Mouse (Mus musculus) stomach, postnatal 0 days (tissue): ENCODE results near the gene Npvf. TPM values are rescaled to one million over a fixed set of nuclear protein-coding genes. Genes with fewer than 3 reads are reported as not detected.

ENCODE experiments used
- ATAC-seq: fragments of 200-750 bp; cut with Nextera tagmentation; 2 replicates; pipeline ENCODE4 v1.8.0; 2017; ENCODE audit not compliant: low FRiP score, low TSS enrichment
- DNase-seq: peaks from one replicate; pipeline ENCODE4 v3.0.0-alpha.2; 2016; ENCODE audit warnings: low spot score
- H3K27ac ChIP-seq: fragments of 300-500 bp; sonication (generic); replicated peaks from 2 replicates; pipeline ENCODE4 v1.5.1; 2014; ENCODE audit warnings: mild to moderate bottlenecking, control low read depth
- H3K27me3 ChIP-seq: fragments of 300-500 bp; sonication (generic); 2 replicates; pipeline ENCODE4 v1.6.1; 2014; ENCODE audit warnings: low read length; ENCODE audit not compliant: control insufficient read depth, insufficient read depth
- H3K36me3 ChIP-seq: fragments of 300-500 bp; sonication (generic); 2 replicates; pipeline ENCODE4 v1.6.1; 2014; ENCODE audit warnings: low read length, mixed read lengths; ENCODE audit not compliant: control insufficient read depth, insufficient read depth
- H3K4me1 ChIP-seq: fragments of 300-500 bp; sonication (generic); replicated peaks from 2 replicates; pipeline ENCODE4 v1.6.1; 2014; ENCODE audit warnings: antibody characterized with exemption; ENCODE audit not compliant: control insufficient read depth, insufficient read depth
- H3K4me2 ChIP-seq: fragments of 300-500 bp; sonication (generic); replicated peaks from 2 replicates; pipeline ENCODE4 v1.6.1; 2014; ENCODE audit warnings: low read depth, mild to moderate bottlenecking, control low read depth, moderate library complexity
- H3K4me3 ChIP-seq: fragments of 300-500 bp; sonication (generic); 2 replicates; pipeline ENCODE4 v1.5.1; 2014; ENCODE audit warnings: low read depth, low read length, control low read depth
- H3K9ac ChIP-seq: fragments of 300-500 bp; sonication (generic); 2 replicates; pipeline ENCODE4 v1.6.1; 2014; ENCODE audit warnings: mild to moderate bottlenecking, low read length, control low read depth, mixed read lengths
- H3K9me3 ChIP-seq: fragments of 300-500 bp; sonication (generic); 2 replicates; pipeline ENCODE4 v1.6.1; 2016; ENCODE audit warnings: low read length; ENCODE audit not compliant: control insufficient read depth
- CTCF ChIP-seq: IDR thresholded peaks from 2 replicates; pipeline ENCODE4 v1.5.1; 2016; ENCODE audit warnings: antibody characterized with exemption, low read depth, mild to moderate bottlenecking, moderate library complexity
- EP300 ChIP-seq: optimal IDR thresholded peaks from 2 replicates; pipeline ENCODE3; 2016; ENCODE audit warnings: antibody characterized with exemption
- WGBS: fragments of 180-500 bp; shearing (Covaris S2); extraction: QIAGEN DNeasy Blood & Tissue Kit; methylation state at CpG from one replicate; pipeline ENCODE4 v1.1.7; 2014; 5-methylcytosine and 5-hydroxymethylcytosine counted together
- polyA plus RNA-seq: library from polyadenylated mRNA; unstranded; fragments of >200 nt; fragmentation: Nextera tagmentation; extraction: Ambion mirVana; gene quantifications from 2 replicates; pipeline ENCODE4 v1.2.1, GENCODE M21; 2015

Gene Npvf
- polyA plus RNA-seq, 1 experiment from 2014 or later = not detected

DNA sequence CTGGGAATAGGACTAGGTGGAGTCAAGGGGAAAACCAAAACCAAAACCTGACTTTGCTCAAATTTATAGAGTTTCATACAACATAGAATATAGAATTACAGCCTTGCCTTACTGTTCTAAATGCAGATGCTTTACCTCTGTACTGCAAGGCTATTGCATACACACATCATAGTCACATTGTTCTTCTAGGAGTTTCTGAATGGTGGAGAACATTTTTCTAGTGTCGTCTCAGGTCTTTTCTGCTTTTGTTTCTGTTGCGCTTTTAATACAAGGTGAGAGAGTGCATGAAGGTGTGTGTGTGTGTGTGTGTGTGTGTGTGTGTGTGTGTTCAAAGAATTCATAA is 25.2 kb upstream of the Npvf start:
- Histone ChIP-seq H3K36me3 (no peaks in the 10 kb centered on the region), H3K9me3 (no peaks in the 10 kb centered on the region), H3K4me3 (no peak overlapping the region), H3K4me1 (no peaks in the 10 kb centered on the region), H3K9ac (no peak overlapping the region), H3K4me2 (no peak overlapping the region), H3K27ac (no peak overlapping the region), H3K27me3 (no peaks in the 10 kb centered on the region)
- 89% methylated on average over 2 of the region's 2 CpGs for WGBS
- TF ChIP-seq EP300 (no peak), CTCF (no peak)
- DNase-seq = no peak
- ATAC-seq = no peak

DNA sequence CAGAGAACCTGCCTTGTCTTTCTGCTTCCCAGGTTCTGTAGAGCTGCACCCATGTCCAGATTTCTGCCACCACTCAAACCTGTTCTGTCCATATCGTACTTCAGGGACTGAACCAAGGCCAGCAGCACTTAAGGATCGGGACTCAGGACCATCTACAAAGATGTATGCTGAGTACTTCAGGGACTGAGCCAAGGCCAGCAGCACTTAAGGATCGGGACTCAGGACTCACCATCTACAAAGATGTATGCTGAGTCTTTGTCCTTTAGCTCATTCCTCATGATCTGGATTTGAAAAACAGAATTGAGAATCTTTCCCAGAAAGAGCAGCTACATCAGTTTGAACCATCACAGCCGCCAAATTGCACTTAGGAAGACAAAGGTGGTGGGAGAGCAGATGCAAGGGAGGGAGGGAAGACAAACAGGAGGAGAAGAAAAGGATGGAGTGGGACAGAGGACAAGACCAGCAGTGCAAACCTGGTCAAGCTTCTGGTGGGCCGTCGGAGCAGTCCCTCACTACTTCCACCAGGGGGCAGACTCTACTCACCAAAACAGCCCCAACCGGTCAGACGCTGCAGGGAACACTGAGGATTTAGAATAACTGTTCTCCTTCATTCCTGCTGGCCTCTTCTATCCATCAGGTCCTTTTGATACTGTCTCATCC is 24.7 kb upstream of the Npvf start:
- no peaks in the 10 kb centered on the region for H3K36me3 ChIP-seq
- no peaks in the 10 kb centered on the region for H3K4me1 ChIP-seq
- no peak overlapping the region for H3K4me2 ChIP-seq
- H3K4me3 ChIP-seq = no peak overlapping the region
- TF ChIP-seq EP300 (no peak), CTCF (peak; percentile 99)
- 27% methylated on average over 8 of the region's 8 CpGs for WGBS
- DNase-seq (peak; percentile 75), ATAC-seq (peak; percentile 64; the same call in 1 of the 2 replicates)
- no peaks in the 10 kb centered on the region for H3K9me3 ChIP-seq
- H3K27me3 ChIP-seq = no peaks in the 10 kb centered on the region
- H3K27ac ChIP-seq = no peak overlapping the region
- H3K9ac ChIP-seq = peak overlapping the region; percentile 13; the same call in 1 of the 2 replicates

DNA sequence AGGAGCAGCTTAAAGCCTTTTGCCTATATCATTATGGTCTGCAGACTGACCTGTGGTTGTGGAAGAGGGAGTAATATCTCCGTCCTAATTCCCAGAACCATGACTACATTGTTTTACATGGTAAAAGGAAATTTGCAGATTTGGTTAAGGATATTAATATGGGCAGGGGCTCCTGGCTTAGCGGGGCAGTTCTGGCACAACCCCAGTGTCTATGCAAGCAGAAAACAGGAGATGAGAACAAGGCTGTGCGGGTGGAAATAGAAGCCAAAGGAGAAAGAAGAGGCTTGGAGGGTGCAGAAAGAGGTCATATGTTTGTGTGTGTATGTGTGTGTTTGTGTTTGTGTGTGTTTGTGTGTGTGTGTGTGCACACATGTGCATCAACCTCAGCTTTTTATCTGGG is 17.0 kb upstream of the Npvf start:
- TF ChIP-seq CTCF (no peak), EP300 (no peak)
- H3K27ac ChIP-seq = no peak overlapping the region
- ATAC-seq = no peak

DNA sequence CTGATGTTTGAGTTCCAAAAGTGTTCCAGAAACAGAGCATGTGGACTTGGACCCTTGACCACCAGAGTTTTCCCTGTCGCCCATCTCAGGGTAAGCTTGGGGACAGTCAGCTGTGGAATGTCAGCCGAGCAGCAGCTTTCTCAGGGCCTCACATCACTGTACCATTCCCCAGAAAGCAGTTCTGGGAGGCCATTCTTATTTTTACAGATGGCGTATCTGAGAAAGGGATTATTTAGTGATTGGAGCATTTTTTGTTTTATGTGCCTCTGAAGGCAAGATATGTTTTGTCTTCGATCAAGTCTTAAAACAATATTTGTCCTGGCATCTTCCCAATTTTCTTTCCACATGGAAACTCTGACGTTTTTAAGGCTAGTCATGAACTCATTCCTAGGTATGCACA is 12.7 kb upstream of the Npvf start:
- Histone ChIP-seq H3K4me3 (no peak overlapping the region), H3K27ac (no peak overlapping the region), H3K27me3 (no peaks in the 10 kb centered on the region), H3K4me2 (no peak overlapping the region), H3K9ac (no peak overlapping the region), H3K4me1 (no peaks in the 10 kb centered on the region), H3K36me3 (no peaks in the 10 kb centered on the region), H3K9me3 (no peaks in the 10 kb centered on the region)
- ATAC-seq (no peak), DNase-seq (no peak)
- no peak for TF ChIP-seq EP300
- no peak for TF ChIP-seq CTCF
- WGBS = 46% methylated on average over 5 of the region's 5 CpGs

More for the DNA sequence above, 17.0 kb upstream of the Npvf start:
- DNase-seq = no peak
- Histone ChIP-seq H3K4me1 (no peaks in the 10 kb centered on the region), H3K4me3 (no peak overlapping the region), H3K4me2 (no peak overlapping the region), H3K9ac (no peak overlapping the region), H3K36me3 (no peaks in the 10 kb centered on the region), H3K27me3 (no peaks in the 10 kb centered on the region), H3K9me3 (no peaks in the 10 kb centered on the region)
- 84% methylated on average over 3 of the region's 3 CpGs for WGBS

DNA sequence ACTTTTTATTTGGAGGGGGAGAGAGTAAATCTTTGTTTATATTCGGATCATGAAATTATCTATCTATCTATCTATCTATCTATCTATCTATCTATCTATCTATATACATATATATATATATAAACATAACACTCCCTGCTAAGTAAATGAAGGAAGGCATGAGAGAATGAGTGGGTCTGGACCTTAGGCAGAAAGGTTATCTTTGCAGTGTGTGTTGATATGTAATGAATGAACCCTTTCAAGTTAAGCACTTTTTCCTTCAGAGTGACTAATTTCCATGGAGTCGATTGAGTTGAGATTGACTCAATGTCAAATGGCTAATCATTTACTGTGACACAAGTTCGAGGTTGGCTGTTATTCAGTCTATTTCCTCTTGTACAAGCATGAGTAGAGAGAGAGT is 10.8 kb upstream of the Npvf start:
- Histone ChIP-seq H3K27ac (no peak overlapping the region), H3K4me1 (no peaks in the 10 kb centered on the region), H3K36me3 (no peaks in the 10 kb centered on the region), H3K4me2 (no peak overlapping the region), H3K27me3 (no peaks in the 10 kb centered on the region), H3K4me3 (no peak overlapping the region), H3K9ac (no peak overlapping the region), H3K9me3 (no peaks in the 10 kb centered on the region)
- WGBS = 44% methylated on average over 3 of the region's 3 CpGs
- DNase-seq (no peak), ATAC-seq (peak; percentile 78; the same call in 1 of the 2 replicates)
- TF ChIP-seq CTCF (no peak), EP300 (no peak)

GRCm38 (mm10) chr6:50664193-50664592 is 10.0 kb upstream of the Npvf start:
- H3K4me3 ChIP-seq = no peak overlapping the region
- no peak overlapping the region for H3K27ac ChIP-seq
- ATAC-seq (no peak; the same call in 1 of the 2 replicates), DNase-seq (no peak)
- 61% methylated on average over 3 of the region's 3 CpGs for WGBS
- H3K4me2 ChIP-seq = no peak overlapping the region
- TF ChIP-seq CTCF = no peak
- no peak for TF ChIP-seq EP300
- H3K4me1 ChIP-seq = no peaks in the 10 kb centered on the region
- no peak overlapping the region for H3K9ac ChIP-seq
- H3K36me3 ChIP-seq = no peaks in the 10 kb centered on the region
- no peaks in the 10 kb centered on the region for H3K27me3 ChIP-seq
- no peaks in the 10 kb centered on the region for H3K9me3 ChIP-seq
